Mouse (Mus musculus) heart, embryonic 11.5 days (tissue): ENCODE measurements at regions not wholly inside any gene's neighbourhood (a gene's known extent, or its start where the extent isn't known, plus 50 kb on each side); places are given as distances from the start of the nearest gene placed in this dataset.

Experiments
- ATAC-seq: fragments of 200-750 bp; cut with Nextera tagmentation; replicated peaks from 2 replicates; pipeline ENCODE4 v1.8.0; 2017; ENCODE audit warnings: moderate library complexity; ENCODE audit not compliant: insufficient number of reproducible peaks, low FRiP score, low TSS enrichment
- H3K27ac ChIP-seq: fragments of 300-500 bp; sonication (generic); 2 replicates; pipeline ENCODE4 v1.5.1; 2014; ENCODE audit warnings: mild to moderate bottlenecking, low read depth, low read length
- H3K27me3 ChIP-seq: fragments of 300-500 bp; sonication (generic); 2 replicates; pipeline ENCODE4 v1.6.1; 2014; ENCODE audit warnings: mild to moderate bottlenecking, low read length, mixed read lengths; ENCODE audit not compliant: control insufficient read depth, insufficient read depth
- H3K36me3 ChIP-seq: fragments of 300-500 bp; sonication (generic); 2 replicates; pipeline ENCODE4 v1.6.1; 2014; ENCODE audit warnings: mild to moderate bottlenecking, low read length, moderate library complexity, mixed read lengths; ENCODE audit not compliant: control insufficient read depth, insufficient read depth
- H3K4me1 ChIP-seq: fragments of 300-500 bp; sonication (generic); 2 replicates; pipeline ENCODE4 v1.6.1; 2014; ENCODE audit warnings: low read length; ENCODE audit not compliant: control insufficient read depth, insufficient read depth
- H3K4me2 ChIP-seq: fragments of 300-500 bp; sonication (generic); 2 replicates; pipeline ENCODE4 v1.6.1; 2014; ENCODE audit warnings: mild to moderate bottlenecking, moderate library complexity
- H3K4me3 ChIP-seq: fragments of 300-500 bp; sonication (generic); 2 replicates; pipeline ENCODE4 v1.5.1; 2014; ENCODE audit warnings: low read depth, low read length
- H3K9ac ChIP-seq: fragments of 300-500 bp; sonication (generic); 2 replicates; pipeline ENCODE4 v1.6.1; 2014; ENCODE audit warnings: mild to moderate bottlenecking, low read depth, low read length, moderate library complexity
- H3K9me3 ChIP-seq: fragments of 300-500 bp; sonication (generic); replicated peaks from 2 replicates; pipeline ENCODE4 v1.6.1; 2016; ENCODE audit warnings: low read length; ENCODE audit not compliant: control insufficient read depth
- WGBS: fragments of 180-500 bp; shearing (Covaris S2); extraction: QIAGEN DNeasy Blood & Tissue Kit; methylation state at CpG from one replicate; pipeline ENCODE4 v1.1.7; 2014; ENCODE audit not compliant: insufficient replicate concordance; 5-methylcytosine and 5-hydroxymethylcytosine counted together

DNA sequence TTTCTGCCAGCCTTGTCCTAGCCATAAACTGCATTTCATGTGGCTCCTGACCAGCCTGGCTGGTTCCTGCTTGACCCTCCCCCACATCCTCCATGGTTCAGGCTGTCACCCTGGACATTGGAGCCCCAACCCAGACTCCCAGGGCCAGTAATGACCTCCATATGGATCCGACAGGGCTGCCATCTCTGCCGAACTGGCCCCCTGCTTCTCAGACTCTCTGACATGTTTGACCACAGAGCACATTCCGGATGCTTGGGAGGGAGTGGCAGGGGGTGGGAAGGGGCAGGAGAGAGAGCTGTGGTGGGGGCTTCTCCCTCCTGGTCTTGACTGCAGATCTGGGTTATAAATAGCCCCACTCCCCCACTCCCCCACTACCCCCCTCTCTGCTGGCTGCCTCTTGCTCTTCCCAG is 59.0 kb upstream of the Actrt2 start:
- no peaks in the 10 kb centered on the region for H3K27me3 ChIP-seq
- peak overlapping the region; percentile 39 for H3K4me2 ChIP-seq
- no peak overlapping the region for H3K27ac ChIP-seq
- no peak overlapping the region for H3K9ac ChIP-seq
- H3K9me3 ChIP-seq = no peaks in the 10 kb centered on the region
- H3K4me3 ChIP-seq = no peak overlapping the region
- WGBS = 19% methylated on average over 3 of the region's 3 CpGs
- peaks cover 18% of the 10 kb centered on the region for H3K4me1 ChIP-seq
- peak; percentile 61 for ATAC-seq
- H3K36me3 ChIP-seq = no peaks in the 10 kb centered on the region

DNA sequence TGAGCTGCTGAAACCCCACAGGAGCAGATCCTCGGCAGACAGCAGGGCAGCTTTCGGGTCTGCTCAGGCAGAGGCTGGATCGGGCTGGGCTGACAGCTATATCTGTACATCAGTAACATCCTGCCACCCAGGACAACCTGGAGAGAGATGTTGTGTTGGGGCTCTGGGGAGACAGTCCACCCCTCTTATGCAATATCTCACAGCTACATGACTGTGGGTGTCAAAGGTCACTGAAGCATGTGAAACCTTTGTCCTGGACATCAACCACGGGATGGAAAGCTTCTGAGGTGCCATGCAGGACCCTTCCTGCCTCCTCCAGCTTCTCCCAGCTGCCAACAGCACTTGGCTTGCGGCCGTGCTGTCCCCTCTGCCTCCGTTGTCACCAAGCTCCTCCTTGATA is 60.3 kb upstream of the Actrt2 start:
- H3K4me2 ChIP-seq = no peak overlapping the region
- H3K9ac ChIP-seq = no peak overlapping the region
- H3K36me3 ChIP-seq = no peaks in the 10 kb centered on the region
- WGBS = 55% methylated on average over 7 of the region's 7 CpGs
- H3K27ac ChIP-seq = no peak overlapping the region
- no peaks in the 10 kb centered on the region for H3K27me3 ChIP-seq
- no peaks in the 10 kb centered on the region for H3K9me3 ChIP-seq
- H3K4me1 ChIP-seq = peaks cover 18% of the 10 kb centered on the region
- no peak overlapping the region for H3K4me3 ChIP-seq
- ATAC-seq = no peak

DNA sequence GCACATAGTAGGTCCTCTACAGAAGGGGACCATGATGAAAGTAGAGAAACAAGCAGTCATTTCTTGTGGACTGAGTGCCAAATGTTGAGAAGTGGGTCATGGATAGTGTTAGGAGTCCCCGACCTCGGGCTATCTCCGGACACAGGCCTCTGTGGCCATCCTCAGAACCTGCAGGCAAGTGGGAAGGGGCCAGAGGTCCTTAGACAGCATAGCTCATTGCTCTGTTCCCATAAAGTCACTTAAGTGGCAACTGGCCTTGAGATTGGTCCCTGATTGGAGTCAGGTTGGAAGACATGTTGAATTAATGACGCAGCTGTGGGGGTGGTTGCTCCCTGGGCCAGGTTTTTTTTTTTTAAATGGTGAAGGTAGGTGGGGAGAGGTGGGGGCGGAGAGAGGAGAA is 63.0 kb upstream of the Actrt2 start:
- 0 out of 2 replicates have a peak, but pooled peaks cover 2% of the 10 kb centered on the region for H3K27me3 ChIP-seq
- no peak overlapping the region for H3K4me3 ChIP-seq
- H3K4me2 ChIP-seq = no peak overlapping the region
- no peaks in the 10 kb centered on the region for H3K9me3 ChIP-seq
- peaks cover 18% of the 10 kb centered on the region for H3K4me1 ChIP-seq
- no peaks in the 10 kb centered on the region for H3K36me3 ChIP-seq
- 89% methylated on average over 5 of the region's 5 CpGs for WGBS
- H3K27ac ChIP-seq = no peak overlapping the region
- no peak overlapping the region for H3K9ac ChIP-seq
- no peak for ATAC-seq

DNA sequence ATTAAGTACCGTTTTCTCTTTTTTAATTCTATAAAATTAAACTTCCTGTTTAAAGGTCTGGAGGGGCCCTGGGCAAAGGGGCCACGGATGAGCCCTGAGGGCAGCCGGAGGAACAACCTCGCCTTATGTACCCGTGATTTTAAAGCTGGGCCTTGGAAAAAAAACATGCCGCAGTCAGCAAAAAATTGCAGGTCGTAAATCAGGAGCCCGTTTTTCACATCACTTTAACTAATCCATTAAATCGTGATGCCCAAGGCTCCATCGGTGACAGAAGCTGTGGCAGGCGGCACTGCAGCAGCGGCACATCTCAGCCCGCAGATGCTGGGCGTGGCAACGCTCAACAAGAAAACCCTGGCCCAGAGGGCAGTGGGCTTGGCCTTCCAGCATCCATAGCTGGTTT is 63.7 kb upstream of the Actrt2 start:
- Histone ChIP-seq H3K36me3 (no peaks in the 10 kb centered on the region), H3K9ac (no peak overlapping the region), H3K4me3 (no peak overlapping the region), H3K9me3 (no peaks in the 10 kb centered on the region), H3K27ac (no peak overlapping the region), H3K4me2 (no peak overlapping the region), H3K4me1 (peaks cover 16% of the 10 kb centered on the region), H3K27me3 (peaks cover 2% of the 10 kb centered on the region; the same call in 1 of the 2 replicates)
- WGBS = 70% methylated on average over 15 of the region's 15 CpGs
- no peak for ATAC-seq

DNA sequence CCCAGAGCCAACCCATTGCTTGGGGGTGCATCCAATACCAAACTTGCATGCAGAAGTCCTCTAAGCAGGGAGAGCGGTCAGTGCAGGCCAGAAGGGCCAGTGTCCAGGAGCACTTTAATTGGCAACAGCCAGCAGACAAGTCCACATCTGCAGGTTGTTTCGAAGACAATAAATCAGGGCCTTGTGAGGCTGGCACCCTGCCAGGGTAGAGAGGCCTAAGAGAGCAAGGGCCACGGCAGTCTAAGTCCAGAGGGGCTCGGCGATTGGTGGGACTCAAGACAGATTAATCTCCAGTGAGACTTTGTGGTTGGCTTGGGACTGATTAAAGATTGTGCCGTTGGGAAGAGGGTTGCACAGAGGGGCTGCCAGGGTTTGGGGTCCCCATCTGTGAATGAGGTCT is 68.4 kb upstream of the Actrt2 start:
- Histone ChIP-seq H3K4me3 (no peak overlapping the region), H3K4me1 (peaks cover 9% of the 10 kb centered on the region), H3K9me3 (no peaks in the 10 kb centered on the region), H3K4me2 (no peak overlapping the region), H3K27ac (no peak overlapping the region), H3K36me3 (no peaks in the 10 kb centered on the region), H3K9ac (no peak overlapping the region), H3K27me3 (peaks cover 2% of the 10 kb centered on the region; the same call in 1 of the 2 replicates)
- WGBS = 76% methylated on average over 6 of the region's 6 CpGs
- ATAC-seq = no peak

DNA sequence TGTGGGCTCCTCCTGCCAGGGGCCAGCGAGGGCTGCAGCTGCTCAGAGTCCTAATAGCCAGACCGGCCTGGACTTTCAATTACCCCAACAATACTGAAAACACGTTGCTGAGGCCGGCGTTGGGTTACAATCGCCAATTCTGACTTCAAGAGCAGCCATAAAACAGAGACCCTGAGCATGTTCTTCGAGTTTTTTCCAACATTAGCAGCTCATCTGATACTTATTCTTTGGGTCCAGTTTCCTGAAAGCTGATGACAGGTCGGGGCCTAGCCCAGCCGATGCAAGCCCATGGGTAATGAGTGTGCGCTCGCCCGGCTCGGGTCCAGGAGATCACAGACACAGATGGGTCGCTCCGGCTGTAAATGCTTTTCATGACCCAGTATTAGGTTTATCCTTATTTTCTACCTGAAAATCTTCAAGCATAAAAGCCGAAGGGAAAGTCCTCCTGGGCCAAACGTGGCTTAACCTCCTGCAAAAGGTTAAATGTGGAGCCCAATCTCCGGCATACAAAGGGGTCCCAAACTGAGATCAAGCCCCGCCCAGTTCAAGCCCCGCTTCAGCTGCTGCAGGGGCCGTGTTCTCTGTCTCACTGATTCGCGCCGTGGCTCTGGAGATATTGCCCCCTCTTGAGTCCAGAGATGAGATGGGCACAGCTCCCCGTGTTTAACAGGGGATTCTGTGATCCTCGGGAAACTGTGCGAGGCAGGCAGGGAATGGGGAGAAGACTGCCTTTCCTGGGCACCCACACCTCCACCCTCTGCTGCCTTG is 73.6 kb upstream of the Actrt2 start:
- Histone ChIP-seq H3K27me3 (peaks cover 16% of the 10 kb centered on the region), H3K4me2 (peak overlapping the region; percentile 22; the same call in 1 of the 2 replicates), H3K36me3 (no peaks in the 10 kb centered on the region), H3K9ac (no peak overlapping the region), H3K4me1 (peaks cover 9% of the 10 kb centered on the region), H3K27ac (no peak overlapping the region), H3K9me3 (no peaks in the 10 kb centered on the region), H3K4me3 (no peak overlapping the region)
- ATAC-seq = no peak
- 61% methylated on average over 27 of the region's 27 CpGs for WGBS

DNA sequence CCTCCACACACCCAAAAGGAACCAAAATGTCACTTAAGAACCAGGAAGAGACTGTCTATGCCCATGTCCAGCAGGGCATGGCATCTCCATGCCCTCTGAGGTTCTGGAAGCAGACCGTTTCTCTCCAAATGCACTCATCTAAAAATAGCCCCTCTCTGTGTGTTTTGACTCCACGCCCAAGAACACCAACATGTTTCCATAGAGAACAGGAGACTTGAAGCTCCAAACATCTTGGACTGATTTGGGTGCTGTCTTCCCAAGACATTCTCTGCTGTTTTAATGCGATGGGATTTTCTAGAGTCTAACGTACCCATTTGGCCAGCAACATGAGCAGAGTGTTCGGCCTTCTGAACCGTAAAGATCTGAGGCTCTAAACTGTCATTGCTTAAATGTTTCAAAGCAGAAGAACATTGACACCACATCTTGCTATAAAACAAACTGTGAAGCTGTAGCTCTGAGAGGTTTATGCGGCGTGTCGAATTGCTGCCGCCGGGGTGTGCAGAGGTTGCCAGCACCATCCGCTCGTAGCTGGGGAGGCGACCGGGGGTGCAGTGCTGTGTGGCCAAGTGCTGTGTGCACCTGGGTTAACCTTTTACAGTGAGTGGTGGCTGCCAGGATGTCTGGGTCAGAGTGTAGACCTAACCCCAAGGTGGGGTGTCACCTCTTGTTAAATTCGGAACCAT is 78.8 kb upstream of the Actrt2 start:
- ATAC-seq = no peak
- WGBS = 81% methylated on average over 16 of the region's 16 CpGs

DNA sequence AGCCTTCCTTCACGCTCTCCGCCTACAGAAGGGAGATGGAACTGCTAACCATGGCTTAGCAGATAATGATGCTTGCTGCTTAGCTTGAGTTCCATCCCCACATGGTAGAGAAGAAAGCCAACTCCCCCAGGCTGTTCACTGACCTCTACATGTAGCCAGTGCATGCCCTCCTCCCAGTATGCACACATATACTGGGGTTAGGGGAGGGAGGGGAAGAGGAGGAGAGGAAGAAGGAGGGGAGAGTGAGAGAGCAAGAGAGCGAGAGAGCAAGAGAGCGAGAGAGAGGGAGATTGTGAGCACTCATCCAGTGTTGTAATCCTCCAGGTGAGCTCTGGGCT is 79.3 kb upstream of the Actrt2 start:
- Histone ChIP-seq H3K36me3 (no peaks in the 10 kb centered on the region), H3K9ac (no peak overlapping the region), H3K27me3 (peaks cover 17% of the 10 kb centered on the region), H3K27ac (no peak overlapping the region), H3K4me3 (no peak overlapping the region), H3K4me1 (no peaks in the 10 kb centered on the region), H3K9me3 (no peaks in the 10 kb centered on the region), H3K4me2 (no peak overlapping the region)
- ATAC-seq = no peak
- 73% methylated on average over 4 of the region's 4 CpGs for WGBS

More for the DNA sequence above, 78.8 kb upstream of the Actrt2 start:
- H3K4me2 ChIP-seq = no peak overlapping the region
- H3K9ac ChIP-seq = no peak overlapping the region
- H3K27ac ChIP-seq = no peak overlapping the region
- H3K27me3 ChIP-seq = peaks cover 21% of the 10 kb centered on the region
- H3K4me3 ChIP-seq = no peak overlapping the region
- no peaks in the 10 kb centered on the region for H3K9me3 ChIP-seq
- no peaks in the 10 kb centered on the region for H3K36me3 ChIP-seq
- H3K4me1 ChIP-seq = no peaks in the 10 kb centered on the region

DNA sequence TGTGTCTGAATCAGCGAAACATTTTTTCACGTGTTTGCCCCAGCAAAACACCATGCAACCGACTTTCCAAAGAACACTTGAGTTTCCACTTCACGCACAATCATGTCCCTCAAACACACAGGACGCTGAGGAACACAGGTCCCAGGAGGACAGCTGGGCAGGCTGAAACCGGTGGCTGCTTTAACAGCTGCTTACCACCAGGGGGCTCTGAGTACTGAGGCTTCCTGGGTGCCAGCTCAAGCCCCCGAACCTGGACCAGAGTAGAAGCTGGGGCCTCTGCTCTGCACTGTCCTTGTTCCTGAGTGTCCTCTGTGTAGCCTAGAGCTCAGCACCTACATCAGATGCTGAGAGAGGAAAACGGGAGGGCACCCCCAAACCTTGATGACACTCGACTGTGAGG is 81.5 kb upstream of the Actrt2 start:
- no peaks in the 10 kb centered on the region for H3K9me3 ChIP-seq
- no peak overlapping the region for H3K4me3 ChIP-seq
- H3K9ac ChIP-seq = no peak overlapping the region
- no peak overlapping the region for H3K27ac ChIP-seq
- no peak overlapping the region for H3K4me2 ChIP-seq
- no peaks in the 10 kb centered on the region for H3K36me3 ChIP-seq
- H3K27me3 ChIP-seq = peaks cover 8% of the 10 kb centered on the region
- no peak for ATAC-seq
- WGBS = 38% methylated on average over 9 of the region's 9 CpGs
- no peaks in the 10 kb centered on the region for H3K4me1 ChIP-seq
